ENCODE assay signal across 8 mouse cellular contexts in the genomic region with DNA sequence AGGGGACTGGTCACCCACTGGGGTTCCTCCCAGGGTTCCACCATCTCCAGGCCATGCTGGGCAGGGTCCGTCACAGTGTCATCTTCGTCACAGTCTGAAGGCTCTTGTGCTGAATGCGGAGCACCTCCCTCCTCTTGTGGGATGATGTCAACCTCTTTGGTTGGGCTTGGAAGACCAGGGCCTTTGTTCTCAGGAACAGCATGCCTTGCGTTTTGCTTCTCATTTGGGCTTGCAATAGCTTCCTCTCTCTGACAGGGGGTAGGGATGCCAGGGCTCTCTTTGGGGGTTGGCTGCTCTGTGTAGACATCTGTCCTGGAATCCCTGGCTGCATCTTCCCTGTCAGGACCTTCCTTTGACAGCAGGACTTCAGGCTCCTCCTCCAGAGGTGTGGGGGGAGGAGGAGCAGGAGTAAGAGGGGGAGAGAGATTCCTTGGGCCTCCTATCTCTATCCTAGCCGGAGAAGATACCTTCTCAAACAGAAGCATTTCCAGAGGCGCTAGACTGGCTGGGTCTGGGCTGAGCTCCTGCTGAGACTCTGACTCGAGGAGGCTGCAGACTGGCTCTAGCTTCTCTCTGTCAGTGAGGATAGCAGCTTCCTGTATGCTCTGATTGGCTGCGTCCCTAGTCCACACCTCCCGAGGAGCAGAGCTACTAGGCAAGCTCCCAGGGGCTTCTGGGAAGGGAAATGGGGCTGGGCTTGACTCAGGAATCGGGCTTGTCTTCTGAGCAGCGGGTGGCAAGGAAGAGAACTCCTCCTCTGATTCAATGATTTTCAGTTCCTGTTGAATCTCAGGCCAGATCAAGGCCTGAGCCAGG. TPM values are rescaled to one million over a fixed set of nuclear protein-coding genes. Genes with fewer than 3 reads are reported as not detected.
DNase-seq lines count a peak whose midpoint lies in the region; ATAC-seq and TF ChIP-seq lines count a peak whose summit lies in the region.

No protein-coding gene starts in this region.

- no peaks in the 10 kb centered on the region for H3K27me3 ChIP-seq in intestine, postnatal 0 days (replicated peaks; ENCODE audit: control insufficient read depth, insufficient read depth, low read length)
- no peaks in the 10 kb centered on the region for H3K27me3 ChIP-seq in midbrain, embryonic 14.5 days (ENCODE audit: control insufficient read depth, insufficient read depth, low read length)

- no peaks in the 10 kb centered on the region for H3K9me3 ChIP-seq in intestine, postnatal 0 days (ENCODE audit: control insufficient read depth)
- H3K9me3 ChIP-seq in midbrain, embryonic 14.5 days (ENCODE audit: control insufficient read depth, low read length): no peaks in the 10 kb centered on the region

- H3K4me3 ChIP-seq in intestine, postnatal 0 days (ENCODE audit: low read depth, low read length): no peak overlapping the region
- H3K4me3 ChIP-seq in midbrain, embryonic 14.5 days (replicated peaks; ENCODE audit: low read depth, low read length): no peak overlapping the region

- no peak for TF ChIP-seq CTCF in intestine, postnatal 0 days (IDR thresholded peaks at IDR 0.05; ENCODE audit: low read depth)

- peak; percentile 63 for ATAC-seq in intestine, postnatal 0 days
- ATAC-seq in midbrain, embryonic 14.5 days (ENCODE audit: low FRiP score, low TSS enrichment): no peak

- no peaks in the 10 kb centered on the region; the same call in 1 of the 2 replicates for H3K36me3 ChIP-seq in intestine, postnatal 0 days (ENCODE audit: control insufficient read depth, insufficient read depth)
- no peaks in the 10 kb centered on the region for H3K36me3 ChIP-seq in midbrain, embryonic 14.5 days (ENCODE audit: control insufficient read depth, insufficient read depth, low read length)

- 49% methylated on average over 11 of the region's 11 CpGs for WGBS in intestine, postnatal 0 days
- WGBS in midbrain, embryonic 14.5 days: 40% methylated on average over 11 of the region's 11 CpGs

- peak overlapping the region; percentile 14; the same call in 1 of the 2 replicates for H3K4me2 ChIP-seq in intestine, postnatal 0 days (replicated peaks; ENCODE audit: low read depth)
- H3K4me2 ChIP-seq in midbrain, embryonic 14.5 days (ENCODE audit: low read length): no peak overlapping the region

- peak; percentile 25 for DNase-seq in adrenal gland, postnatal 14 days
- no peak for DNase-seq in adrenal gland, postnatal 4 days (ENCODE audit: low spot score in 2 of 2)
- DNase-seq in testis, postnatal 14 days (ENCODE audit: low spot score): peak; percentile 39
- no peak for DNase-seq in testis, postnatal 10 days (ENCODE audit: low spot score)
- peak; percentile 65 for DNase-seq in gastrocnemius, adult 18-20 months (ENCODE audit: low spot score)
- DNase-seq in midbrain, embryonic 14.5 days: peak; percentile 14
- no peak for DNase-seq in ovary, postnatal 14 days (ENCODE audit: low spot score)

- H3K9ac ChIP-seq in intestine, postnatal 0 days (ENCODE audit: low read depth, low read length): no peak overlapping the region
- no peak overlapping the region for H3K9ac ChIP-seq in midbrain, embryonic 14.5 days (replicated peaks; ENCODE audit: low read length)

- no peaks in the 10 kb centered on the region for H3K4me1 ChIP-seq in intestine, postnatal 0 days (replicated peaks; ENCODE audit: control insufficient read depth, insufficient read depth, low read length)
- H3K4me1 ChIP-seq in midbrain, embryonic 14.5 days (ENCODE audit: control insufficient read depth, insufficient read depth, low read length): no peaks in the 10 kb centered on the region

- H3K27ac ChIP-seq in intestine, postnatal 0 days (ENCODE audit: low read depth, low read length): no peak overlapping the region
- H3K27ac ChIP-seq in midbrain, embryonic 14.5 days (replicated peaks; ENCODE audit: low read depth, low read length): no peak overlapping the region

RNA-seq across cellular contexts. Expression of a gene that starts 44.7 kb away (rescaled TPM):
- 55.7 and 74.0 TPM in 2 replicates for total RNA-seq in adrenal gland, postnatal 14 days (2021)
- 10 to 100 TPM; 71.9 to 75.7 TPM for total RNA-seq in adrenal gland, postnatal 4 days (2021)
- total RNA-seq in gastrocnemius, adult 18-20 months (2021): 10 to 100 TPM; 13.4 to 16.7 TPM
- polyA plus RNA-seq in intestine, postnatal 0 days (2015; fragmentation: Nextera tagmentation; extraction: Ambion mirVana): 28.4 and 29.3 TPM in 2 replicates
- 35.6 and 38.6 TPM in 2 replicates for polyA plus RNA-seq in midbrain, embryonic 14.5 days (2014; fragmentation: Nextera tagmentation; extraction: Ambion mirVana)

RNA-seq across cellular contexts. Expression of a gene that starts 53.1 kb away (rescaled TPM):
- 22.5 and 25.4 TPM in 2 replicates for total RNA-seq in adrenal gland, postnatal 14 days (2021)
- total RNA-seq in adrenal gland, postnatal 4 days (2021): 10 to 100 TPM; 31.7 to 33.7 TPM
- 1 to 10 TPM; 7.5 to 9.4 TPM for total RNA-seq in gastrocnemius, adult 18-20 months (2021)
- 11.3 and 12.3 TPM in 2 replicates for polyA plus RNA-seq in intestine, postnatal 0 days (2015; fragmentation: Nextera tagmentation; extraction: Ambion mirVana)
- 49.0 and 62.8 TPM in 2 replicates for polyA plus RNA-seq in midbrain, embryonic 14.5 days (2014; fragmentation: Nextera tagmentation; extraction: Ambion mirVana)

Comparison
In these comparisons a context has a peak if more than half of its experiments do, and no peak if none do; other contexts are left out.
1. DNase-seq: peak in adrenal gland, postnatal 14 days (single experiment), testis, postnatal 14 days (single experiment), gastrocnemius, adult 18-20 months (single experiment) and midbrain, embryonic 14.5 days (single experiment); none in adrenal gland, postnatal 4 days (0 of 2), testis, postnatal 10 days (single experiment) and ovary, postnatal 14 days (single experiment).